Mouse (Mus musculus) limb, embryonic 14.5 days (tissue): ENCODE measurements around the gene Myo10. TPM values are rescaled to one million over a fixed set of nuclear protein-coding genes. Genes with fewer than 3 reads are reported as not detected.

ENCODE experiments used
- ATAC-seq: fragments of 200-750 bp; cut with Nextera tagmentation; 2 replicates; pipeline ENCODE4 v1.8.0; 2017; ENCODE audit warnings: low read depth, moderate number of reproducible peaks, moderate TSS enrichment; ENCODE audit not compliant: low FRiP score
- DNase-seq: peaks from one replicate; pipeline ENCODE4 v3.0.0-alpha.2; 2015; ENCODE audit warnings: low spot score
- H3K27ac ChIP-seq: fragments of 300-500 bp; sonication (generic); replicated peaks from 2 replicates; pipeline ENCODE4 v1.5.1; 2014; ENCODE audit warnings: low read depth, mild to moderate bottlenecking, low read length, moderate library complexity, mixed read lengths
- H3K27me3 ChIP-seq: fragments of 300-500 bp; sonication (generic); 2 replicates; pipeline ENCODE4 v1.6.1; 2014; ENCODE audit warnings: low read length, mixed read lengths; ENCODE audit not compliant: control insufficient read depth, insufficient read depth
- H3K36me3 ChIP-seq: fragments of 300-500 bp; sonication (generic); 2 replicates; pipeline ENCODE4 v1.6.1; 2014; ENCODE audit warnings: mild to moderate bottlenecking, low read length, moderate library complexity, mixed read lengths; ENCODE audit not compliant: control insufficient read depth, insufficient read depth
- H3K4me1 ChIP-seq: fragments of 300-500 bp; sonication (generic); 2 replicates; pipeline ENCODE4 v1.6.1; 2014; ENCODE audit warnings: antibody characterized with exemption, low read length, mixed read lengths; ENCODE audit not compliant: control insufficient read depth, insufficient read depth
- H3K4me2 ChIP-seq: fragments of 300-500 bp; sonication (generic); replicated peaks from 2 replicates; pipeline ENCODE4 v1.6.1; 2014; ENCODE audit warnings: low read depth, mild to moderate bottlenecking, low read length, moderate library complexity; ENCODE audit not compliant: severe bottlenecking
- H3K4me3 ChIP-seq: fragments of 300-500 bp; sonication (generic); replicated peaks from 2 replicates; pipeline ENCODE4 v1.5.1; 2014; ENCODE audit warnings: low read length
- H3K9ac ChIP-seq: fragments of 300-500 bp; sonication (generic); 2 replicates; pipeline ENCODE4 v1.6.1; 2014; ENCODE audit warnings: mild to moderate bottlenecking, low read depth, low read length, moderate library complexity; ENCODE audit not compliant: severe bottlenecking
- H3K9me3 ChIP-seq: fragments of 300-500 bp; sonication (generic); 2 replicates; pipeline ENCODE4 v1.6.1; 2016; ENCODE audit warnings: low read length; ENCODE audit not compliant: control insufficient read depth
- POLR2A ChIP-seq: fragments of 200-500 bp; IDR thresholded peaks from 2 replicates; pipeline ENCODE4 v1.8.0; 2012; ENCODE audit warnings: inconsistent platforms, mild to moderate bottlenecking, moderate library complexity, borderline replicate concordance; ENCODE audit not compliant: insufficient read depth, insufficient read length; ENCODE audit errors: extremely low read depth
- WGBS: fragments of 180-500 bp; shearing (Covaris S2); extraction: QIAGEN DNeasy Blood & Tissue Kit; methylation state at CpG from one replicate; pipeline ENCODE4 v1.1.7; 2014; 5-methylcytosine and 5-hydroxymethylcytosine counted together
- polyA plus RNA-seq, 2 experiments: library from polyadenylated mRNA; depleted of rRNA in 1 of 2; stranded (reverse) in 1 of 2; unstranded in 1 of 2; fragments of >200 nt; fragmentation: Nextera tagmentation in 1 of 2; extraction: Ambion mirVana in 1 of 2; gene quantifications; 2 replicates each; pipeline versions ENCODE4 v1.2.1 to v1.2.3; 2012 to 2014

Myo10 gene
- polyA plus RNA-seq, 2 experiments = 26.9 to 28.8 TPM

GRCm38 (mm10) chr15:25692254-25692950 lies 70.1 kb downstream of the Myo10 start:
- H3K27me3 ChIP-seq = no peaks in the 10 kb centered on the region
- 53% methylated on average over 21 of the region's 21 CpGs for WGBS
- TF ChIP-seq POLR2A = no peak
- ATAC-seq (no peak), DNase-seq (no peak)
- no peak overlapping the region for H3K4me2 ChIP-seq
- H3K27ac ChIP-seq = no peak overlapping the region
- H3K9ac ChIP-seq = no peak overlapping the region
- H3K4me3 ChIP-seq = no peak overlapping the region
- no peaks in the 10 kb centered on the region; the same call in 1 of the 2 replicates for H3K36me3 ChIP-seq
- H3K4me1 ChIP-seq = peaks cover 20% of the 10 kb centered on the region
- H3K9me3 ChIP-seq = no peaks in the 10 kb centered on the region

- Histone ChIP-seq H3K4me1 (peaks cover 23% of the 10 kb centered on the region), H3K4me2 (no peak overlapping the region), H3K9me3 (no peaks in the 10 kb centered on the region), H3K36me3 (no peaks in the 10 kb centered on the region; the same call in 1 of the 2 replicates), H3K4me3 (no peak overlapping the region), H3K27ac (no peak overlapping the region), H3K9ac (no peak overlapping the region), H3K27me3 (no peaks in the 10 kb centered on the region)
- TF ChIP-seq POLR2A = no peak
- 73% methylated on average over 11 of the region's 11 CpGs for WGBS
- DNase-seq (no peak), ATAC-seq (no peak)
These were observed 71.4 kb downstream of the Myo10 start for GRCm38 (mm10) chr15:25693708-25694107.

- Histone ChIP-seq H3K4me2 (no peak overlapping the region), H3K9me3 (no peaks in the 10 kb centered on the region), H3K9ac (no peak overlapping the region), H3K4me3 (no peak overlapping the region), H3K4me1 (peaks cover 26% of the 10 kb centered on the region), H3K36me3 (no peaks in the 10 kb centered on the region; the same call in 1 of the 2 replicates), H3K27ac (no peak overlapping the region), H3K27me3 (no peaks in the 10 kb centered on the region)
- no peak for ATAC-seq
- TF ChIP-seq POLR2A = no peak
- no peak for DNase-seq
- 92% methylated on average over 3 of the region's 4 CpGs for WGBS
These were observed 72.4 kb downstream of the Myo10 start for GRCm38 (mm10) chr15:25694749-25695148.

- TF ChIP-seq POLR2A = no peak
These were observed 72.9 kb downstream of the Myo10 start for GRCm38 (mm10) chr15:25695253-25695652.

GRCm38 (mm10) chr15:25695883-25696282 lies 73.6 kb downstream of the Myo10 start:
- no peak for DNase-seq
- 77% methylated on average over 7 of the region's 7 CpGs for WGBS
- Histone ChIP-seq H3K36me3 (no peaks in the 10 kb centered on the region; the same call in 1 of the 2 replicates), H3K4me3 (no peak overlapping the region), H3K4me2 (no peak overlapping the region), H3K4me1 (peaks cover 26% of the 10 kb centered on the region), H3K27ac (no peak overlapping the region), H3K9ac (no peak overlapping the region), H3K9me3 (no peaks in the 10 kb centered on the region), H3K27me3 (no peaks in the 10 kb centered on the region)
- no peak for ATAC-seq
- TF ChIP-seq POLR2A = no peak

More at GRCm38 (mm10) chr15:25695253-25695652, 72.9 kb downstream of the Myo10 start:
- Histone ChIP-seq H3K4me2 (no peak overlapping the region), H3K9ac (no peak overlapping the region), H3K36me3 (no peaks in the 10 kb centered on the region; the same call in 1 of the 2 replicates), H3K27me3 (no peaks in the 10 kb centered on the region), H3K27ac (no peak overlapping the region), H3K4me3 (no peak overlapping the region), H3K9me3 (no peaks in the 10 kb centered on the region), H3K4me1 (peaks cover 26% of the 10 kb centered on the region)
- no peak for ATAC-seq
- no peak for DNase-seq
- WGBS = 96% methylated on average over 3 of the region's 3 CpGs
